Mouse (Mus musculus) frontal cortex, adult (tissue): ENCODE measurements around the gene Gm4177.
"Not testable (repeated sequence)": the region's sequence is repeated elsewhere in the genome, so short reads cannot be mapped to it uniquely, and the experiment has no call there.

ENCODE experiments used
- ATAC-seq: cut with Nextera tagmentation; 2 replicates; pipeline ENCODE4 v1.9.2; 2017; ENCODE audit warnings: mild to moderate bottlenecking, moderate library complexity, mixed read lengths; ENCODE audit not compliant: low TSS enrichment

Gene Gm4177

GRCm38 (mm10) chr7:21796628-21797027 lies at the start of gene Gm4177:
Gm4177 (minus strand) TSS chr7:21796728.
- ATAC-seq = not testable (repeated sequence)

GRCm38 (mm10) chr7:21844167-21844566 lies 47.6 kb upstream of the Gm4177 start, which contains the start of gene Gm5725:
Gm5725 (minus strand) TSS chr7:21844267.
- not testable (repeated sequence) for ATAC-seq

- ATAC-seq = not testable (repeated sequence)
Observed at GRCm38 (mm10) chr7:21832051-21832450, 35.5 kb upstream of the Gm4177 start, which contains the start of gene Vmn1r135. Vmn1r135 (plus strand) TSS chr7:21832351.

GRCm38 (mm10) chr7:21761375-21761774 lies 35.2 kb downstream of the Gm4177 start, which contains the start of gene Gm4175:
Gm4175 (minus strand) TSS chr7:21761475.
- ATAC-seq = not testable (repeated sequence)
